Mouse (Mus musculus) 3T3-L1 (cell line): ENCODE data around the gene Sgce.
"Not testable (repeated sequence)": the region's sequence is repeated elsewhere in the genome, so short reads cannot be mapped to it uniquely, and the experiment has no call there.

Source experiments
- DNase-seq: peaks from one replicate; pipeline ENCODE4 v3.0.0-alpha.2; 2015; ENCODE audit warnings: low read depth, low spot score

Gene Sgce

GRCm38 (mm10) chr6:4653741-4654140, 93.3 kb downstream of the Sgce start:
- not testable (repeated sequence) for DNase-seq

GRCm38 (mm10) chr6:4652596-4653134, 94.3 kb downstream of the Sgce start:
- no peak for DNase-seq

DNA sequence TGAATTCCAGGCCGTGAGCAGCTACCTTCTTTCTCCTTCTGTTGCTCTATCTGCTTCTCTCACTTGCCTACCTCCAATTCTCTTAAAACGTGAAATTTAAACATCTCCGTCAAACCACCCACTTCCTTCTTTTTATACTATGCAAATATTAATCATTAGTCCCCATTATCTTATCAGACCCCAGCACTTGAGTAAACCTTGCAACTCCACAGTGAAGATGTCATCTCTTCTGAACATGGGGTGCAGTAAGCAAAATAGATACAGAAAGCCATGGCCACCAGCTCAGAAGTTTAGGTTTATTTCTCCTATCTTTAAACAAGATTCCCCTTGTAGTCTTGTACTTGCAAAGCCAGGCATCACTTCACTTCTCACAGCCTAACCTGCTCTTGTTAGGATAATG, 99.7 kb downstream of the Sgce start:
- DNase-seq: no peak

DNA sequence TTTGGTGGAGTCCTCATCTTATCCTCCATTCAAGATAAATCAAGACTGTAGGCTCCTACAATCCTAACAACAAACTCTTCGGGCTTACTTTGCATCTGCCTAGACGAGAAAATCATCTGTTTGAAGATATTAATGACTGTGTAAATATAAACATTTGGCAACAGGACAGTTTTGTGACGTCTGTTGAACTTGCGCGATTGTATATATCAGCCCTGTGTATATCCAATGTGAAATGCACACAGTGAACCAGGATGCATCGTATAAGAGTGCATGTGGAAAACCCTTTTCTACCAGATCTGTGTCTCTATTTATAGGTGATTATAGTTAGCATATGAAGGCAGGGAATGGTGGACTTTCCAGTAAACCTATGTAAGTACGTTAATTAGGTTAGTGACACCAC, 104.9 kb downstream of the Sgce start:
- DNase-seq: no peak

- no peak for DNase-seq
Measured at GRCm38 (mm10) chr6:4634804-4635203, 112.2 kb downstream of the Sgce start.

DNA sequence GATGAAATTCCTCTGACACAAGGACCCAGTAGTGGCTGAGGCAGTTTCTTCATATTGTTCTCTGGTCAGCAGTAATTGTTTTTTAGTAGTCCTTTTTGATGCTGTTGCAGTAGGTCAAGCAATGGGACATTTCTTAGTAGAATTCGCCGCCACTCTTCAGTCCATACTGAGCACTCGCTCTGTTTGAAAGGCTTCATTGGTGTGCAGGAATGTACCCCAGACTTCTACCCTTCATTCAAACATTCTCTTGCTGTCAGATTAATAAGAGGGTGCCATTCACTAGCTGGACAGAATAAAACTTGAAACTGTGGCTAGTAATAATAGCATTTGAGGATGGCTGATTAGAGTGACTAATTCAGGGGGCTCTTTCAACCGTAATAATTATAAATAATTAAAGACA, 113.8 kb downstream of the Sgce start:
- no peak for DNase-seq

- no peak for DNase-seq
Measured at GRCm38 (mm10) chr6:4631464-4631863, 115.5 kb downstream of the Sgce start.
